Mouse (Mus musculus) cerebellum, adult 2 months (tissue): ENCODE measurements around the gene Ube4b.

Source experiments
- CTCF ChIP-seq: fragments of 200-500 bp; IDR thresholded peaks from 2 replicates; pipeline ENCODE4 v1.5.1; 2011; ENCODE audit warnings: low read depth, mild to moderate bottlenecking, control low read depth, low read length, moderate library complexity, borderline replicate concordance; ENCODE audit not compliant: insufficient read depth
- POLR2A ChIP-seq: fragments of 200-500 bp; IDR thresholded peaks from 2 replicates; pipeline ENCODE4 v1.6.1; 2011; ENCODE audit warnings: low read length, control low read depth, borderline replicate concordance; ENCODE audit not compliant: insufficient read depth

GRCm38 (mm10) chr4:149319088-149319487, 107.5 kb downstream of the Ube4b start:
- TF ChIP-seq CTCF, result no peak
- TF ChIP-seq POLR2A, result no peak
